Mouse (Mus musculus): ENCODE results near the gene Plau. TPM values are rescaled to one million over a fixed set of nuclear protein-coding genes. Genes with fewer than 3 reads are reported as not detected.

The Plau gene
- polyA plus RNA-seq, 1 experiment from 2014 or later, result 0.72 TPM

GRCm38 (mm10) chr14:20793758-20794531 lies 42.5 kb upstream of the Plau start, which contains the start of gene Camk2g:
Gene Camk2g (minus strand): TSS chr14:20794088.
- Histone ChIP-seq H3K4me1 (ENCODE audit: control insufficient read depth, insufficient read depth, low read length) (peaks cover 24% of the 10 kb centered on the region), H3K4me2 (ENCODE audit: low read length) (peak within 1 kb of the TSS; percentile 58), H3K36me3 (ENCODE audit: control insufficient read depth, insufficient read depth, low read length) (peaks cover 3% of the 10 kb centered on the region; the same call in 1 of the 2 replicates), H3K27me3 (ENCODE audit: control insufficient read depth, insufficient read depth, low read depth, low read length) (no peaks in the 10 kb centered on the region), H3K9me3 (replicated peaks; ENCODE audit: control insufficient read depth, low read length, poor library complexity, severe bottlenecking) (no peaks in the 10 kb centered on the region), H3K4me3 (ENCODE audit: low read depth, low read length) (peak within 1 kb of the TSS; percentile 87), H3K27ac (ENCODE audit: low read length) (peak within 1 kb of the TSS; percentile 82), H3K9ac (ENCODE audit: low read depth, low read length) (peak within 1 kb of the TSS; percentile 78)
- WGBS, result under 1% methylated on average over 34 of the region's 76 CpGs
- peak; percentile 90 for ATAC-seq

GRCm38 (mm10) chr14:20794589-20794988 lies 41.9 kb upstream of the Plau start:
- Histone ChIP-seq H3K9ac (ENCODE audit: low read depth, low read length) (peak overlapping the region; percentile 78), H3K36me3 (ENCODE audit: control insufficient read depth, insufficient read depth, low read length) (peaks cover 3% of the 10 kb centered on the region; the same call in 1 of the 2 replicates), H3K4me1 (ENCODE audit: control insufficient read depth, insufficient read depth, low read length) (peaks cover 22% of the 10 kb centered on the region), H3K27ac (ENCODE audit: low read length) (no peak overlapping the region), H3K9me3 (replicated peaks; ENCODE audit: control insufficient read depth, low read length, poor library complexity, severe bottlenecking) (no peaks in the 10 kb centered on the region), H3K4me3 (ENCODE audit: low read depth, low read length) (peak overlapping the region; percentile 87), H3K27me3 (ENCODE audit: control insufficient read depth, insufficient read depth, low read depth, low read length) (no peaks in the 10 kb centered on the region), H3K4me2 (ENCODE audit: low read length) (peak overlapping the region; percentile 58)
- 7% methylated on average over 9 of the region's 9 CpGs for WGBS
- ATAC-seq, result no peak

- Histone ChIP-seq H3K4me1 (ENCODE audit: control insufficient read depth, insufficient read depth, low read length) (peaks cover 22% of the 10 kb centered on the region), H3K36me3 (ENCODE audit: control insufficient read depth, insufficient read depth, low read length) (no peaks in the 10 kb centered on the region; the same call in 1 of the 2 replicates), H3K4me3 (ENCODE audit: low read depth, low read length) (no peak overlapping the region), H3K9ac (ENCODE audit: low read depth, low read length) (no peak overlapping the region), H3K9me3 (replicated peaks; ENCODE audit: control insufficient read depth, low read length, poor library complexity, severe bottlenecking) (no peaks in the 10 kb centered on the region), H3K27ac (ENCODE audit: low read length) (no peak overlapping the region), H3K27me3 (ENCODE audit: control insufficient read depth, insufficient read depth, low read depth, low read length) (no peaks in the 10 kb centered on the region), H3K4me2 (ENCODE audit: low read length) (no peak overlapping the region)
- ATAC-seq, result no peak
- 42% methylated on average over 7 of the region's 9 CpGs for WGBS
Measured at GRCm38 (mm10) chr14:20795423-20796152, 40.9 kb upstream of the Plau start.

- H3K27me3 ChIP-seq (ENCODE audit: control insufficient read depth, insufficient read depth, low read depth, low read length), result no peaks in the 10 kb centered on the region
- peaks cover 22% of the 10 kb centered on the region for H3K4me1 ChIP-seq (ENCODE audit: control insufficient read depth, insufficient read depth, low read length)
- H3K4me3 ChIP-seq (ENCODE audit: low read depth, low read length), result no peak overlapping the region
- H3K9me3 ChIP-seq (replicated peaks; ENCODE audit: control insufficient read depth, low read length, poor library complexity, severe bottlenecking), result no peaks in the 10 kb centered on the region
- no peaks in the 10 kb centered on the region for H3K36me3 ChIP-seq (ENCODE audit: control insufficient read depth, insufficient read depth, low read length)
- 70% methylated on average over 8 of the region's 8 CpGs for WGBS
- no peak overlapping the region for H3K4me2 ChIP-seq (ENCODE audit: low read length)
- ATAC-seq, result no peak
- no peak overlapping the region for H3K9ac ChIP-seq (ENCODE audit: low read depth, low read length)
- no peak overlapping the region for H3K27ac ChIP-seq (ENCODE audit: low read length)
Measured at GRCm38 (mm10) chr14:20796170-20796569, 40.3 kb upstream of the Plau start.

- Histone ChIP-seq H3K9me3 (replicated peaks; ENCODE audit: control insufficient read depth, low read length, poor library complexity, severe bottlenecking) (no peaks in the 10 kb centered on the region), H3K27ac (ENCODE audit: low read length) (no peak overlapping the region), H3K4me2 (ENCODE audit: low read length) (peak overlapping the region; percentile 25), H3K4me3 (ENCODE audit: low read depth, low read length) (no peak overlapping the region), H3K9ac (ENCODE audit: low read depth, low read length) (no peak overlapping the region), H3K4me1 (ENCODE audit: control insufficient read depth, insufficient read depth, low read length) (peaks cover 22% of the 10 kb centered on the region), H3K27me3 (ENCODE audit: control insufficient read depth, insufficient read depth, low read depth, low read length) (no peaks in the 10 kb centered on the region), H3K36me3 (ENCODE audit: control insufficient read depth, insufficient read depth, low read length) (no peaks in the 10 kb centered on the region)
- 0 out of 2 replicates have a peak, but pooled peaks have one; percentile 22 for ATAC-seq
- 17% methylated on average over 8 of the region's 8 CpGs for WGBS
Measured at GRCm38 (mm10) chr14:20796643-20797042, 39.8 kb upstream of the Plau start.

- Histone ChIP-seq H3K4me1 (ENCODE audit: control insufficient read depth, insufficient read depth, low read length) (peaks cover 11% of the 10 kb centered on the region), H3K4me2 (ENCODE audit: low read length) (no peak overlapping the region), H3K9me3 (replicated peaks; ENCODE audit: control insufficient read depth, low read length, poor library complexity, severe bottlenecking) (no peaks in the 10 kb centered on the region), H3K9ac (ENCODE audit: low read depth, low read length) (no peak overlapping the region), H3K27me3 (ENCODE audit: control insufficient read depth, insufficient read depth, low read depth, low read length) (no peaks in the 10 kb centered on the region), H3K27ac (ENCODE audit: low read length) (no peak overlapping the region), H3K36me3 (ENCODE audit: control insufficient read depth, insufficient read depth, low read length) (no peaks in the 10 kb centered on the region), H3K4me3 (ENCODE audit: low read depth, low read length) (no peak overlapping the region)
- no peak for ATAC-seq
- WGBS, result 88% methylated on average over 6 of the region's 6 CpGs
Measured at GRCm38 (mm10) chr14:20798300-20798699, 38.2 kb upstream of the Plau start.

- 4% methylated on average over 7 of the region's 7 CpGs for WGBS
Measured at GRCm38 (mm10) chr14:20798761-20799160, 37.7 kb upstream of the Plau start.

GRCm38 (mm10) chr14:20802926-20803605 lies 33.4 kb upstream of the Plau start:
- no peak overlapping the region for H3K9ac ChIP-seq (ENCODE audit: low read depth, low read length)
- H3K27ac ChIP-seq (ENCODE audit: low read length), result no peak overlapping the region
- no peak overlapping the region for H3K4me3 ChIP-seq (ENCODE audit: low read depth, low read length)
- no peaks in the 10 kb centered on the region for H3K36me3 ChIP-seq (ENCODE audit: control insufficient read depth, insufficient read depth, low read length)
- H3K9me3 ChIP-seq (replicated peaks; ENCODE audit: control insufficient read depth, low read length, poor library complexity, severe bottlenecking), result no peaks in the 10 kb centered on the region
- H3K27me3 ChIP-seq (ENCODE audit: control insufficient read depth, insufficient read depth, low read depth, low read length), result no peaks in the 10 kb centered on the region
- peak; percentile 56 for ATAC-seq
- H3K4me2 ChIP-seq (ENCODE audit: low read length), result no peak overlapping the region
- WGBS, result 46% methylated on average over 2 of the region's 2 CpGs
- H3K4me1 ChIP-seq (ENCODE audit: control insufficient read depth, insufficient read depth, low read length), result no peaks in the 10 kb centered on the region

More at GRCm38 (mm10) chr14:20798761-20799160, 37.7 kb upstream of the Plau start:
- no peak overlapping the region for H3K4me2 ChIP-seq (ENCODE audit: low read length)
- no peaks in the 10 kb centered on the region for H3K36me3 ChIP-seq (ENCODE audit: control insufficient read depth, insufficient read depth, low read length)
- no peak overlapping the region for H3K4me3 ChIP-seq (ENCODE audit: low read depth, low read length)
- no peaks in the 10 kb centered on the region for H3K27me3 ChIP-seq (ENCODE audit: control insufficient read depth, insufficient read depth, low read depth, low read length)
- no peak overlapping the region for H3K9ac ChIP-seq (ENCODE audit: low read depth, low read length)
- no peak overlapping the region for H3K27ac ChIP-seq (ENCODE audit: low read length)
- ATAC-seq, result no peak
- no peaks in the 10 kb centered on the region for H3K9me3 ChIP-seq (replicated peaks; ENCODE audit: control insufficient read depth, low read length, poor library complexity, severe bottlenecking)
- H3K4me1 ChIP-seq (ENCODE audit: control insufficient read depth, insufficient read depth, low read length), result peaks cover 11% of the 10 kb centered on the region
